In the genomic region with DNA sequence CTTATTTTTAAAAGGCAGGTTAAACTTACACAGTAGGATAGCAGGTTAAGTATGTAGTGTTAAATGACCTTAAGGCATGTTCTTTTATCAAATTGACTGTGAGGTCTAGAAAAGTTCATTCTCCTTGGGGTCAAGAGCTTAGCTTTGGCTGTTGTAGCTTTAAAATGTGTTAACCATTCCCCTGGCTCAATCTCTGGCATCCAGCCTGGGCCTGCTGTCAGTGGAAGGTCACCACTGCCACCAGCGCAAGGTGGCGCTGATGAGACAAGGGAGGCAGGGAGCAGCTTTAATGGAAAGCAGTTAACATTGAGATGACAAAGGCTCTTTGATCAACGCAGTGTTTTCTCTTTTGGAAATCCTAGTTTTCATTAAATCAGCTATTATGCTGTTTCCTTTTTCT, we compare ENCODE assay signal across 9 mouse cellular contexts. TPM values are rescaled to one million over a fixed set of nuclear protein-coding genes. Genes with fewer than 3 reads are reported as not detected.
DNase-seq lines count a peak whose midpoint lies in the region; ATAC-seq and TF ChIP-seq lines count a peak whose summit lies in the region.
"Had no signal": no experiment of that assay in that cellular context is flagged by ENCODE, and none has a peak within 500 bp of the region (broad histone marks: within the 10 kb centered on the region; RNA-seq: fewer than 3 reads in every experiment).

No protein-coding gene starts in this region.

- no peaks in the 10 kb centered on the region for H3K4me1 ChIP-seq in intestine, postnatal 0 days (replicated peaks; ENCODE audit: control insufficient read depth, insufficient read depth, low read length)
- H3K4me1 ChIP-seq in intestine, embryonic 16.5 days (ENCODE audit: control insufficient read depth, insufficient read depth, low read length), result peaks cover 4% of the 10 kb centered on the region; the same call in 1 of the 2 replicates
- H3K4me1 ChIP-seq in ES-E14 (ENCODE audit: control insufficient read depth in 2 of 2, insufficient read depth in 2 of 2, low read length in 2 of 2, poor library complexity in 1 of 2), result no peaks in the 10 kb centered on the region
- H3K4me1 ChIP-seq in lung, embryonic 14.5 days (ENCODE audit: insufficient read depth), result no peaks in the 10 kb centered on the region; the same call in 1 of the 2 replicates
- H3K4me1 ChIP-seq: embryonic facial prominence, embryonic 13.5 days had no signal

- DNase-seq in ES-E14 (ENCODE audit: low read depth, low spot score), result peak; percentile 19
- DNase-seq in gastrocnemius, adult 2 months, result peak; percentile 83
- DNase-seq in lung, embryonic 14.5 days, result peak; percentile 75
- DNase-seq in layer of hippocampus, adult 18-20 months (ENCODE audit: low spot score in 2 of 2), result no peak
- no peak for DNase-seq in left cerebral cortex, postnatal 14 days (ENCODE audit: low spot score in 2 of 2)
- no peak for DNase-seq in embryo, embryonic 10.5 days (ENCODE audit: low spot score)

- in situ Hi-C loops in ES-E14 (cut with MboI; ENCODE audit: low sequenced_read_pairs in 2 of 2, unreplicated experiment in 2 of 2), result no loop called here

- H3K9me3 ChIP-seq in intestine, postnatal 0 days (ENCODE audit: control insufficient read depth), result no peaks in the 10 kb centered on the region
- no peaks in the 10 kb centered on the region for H3K9me3 ChIP-seq in intestine, embryonic 16.5 days (ENCODE audit: control insufficient read depth, low read length)
- H3K9me3 ChIP-seq in ES-E14 (ENCODE audit: control insufficient read depth, insufficient read depth, low read depth, low read length), result no peaks in the 10 kb centered on the region
- H3K9me3 ChIP-seq in lung, embryonic 14.5 days (ENCODE audit: low read depth, low read length), result no peaks in the 10 kb centered on the region
- H3K9me3 ChIP-seq: embryonic facial prominence, embryonic 13.5 days had no signal

- ATAC-seq in intestine, postnatal 0 days, result no peak
- ATAC-seq in intestine, embryonic 16.5 days, result no peak
- ATAC-seq in lung, embryonic 14.5 days (ENCODE audit: insufficient read depth), result no peak

- H3K36me3 ChIP-seq in intestine, postnatal 0 days (ENCODE audit: control insufficient read depth, insufficient read depth), result peaks cover 19% of the 10 kb centered on the region
- peaks cover 2% of the 10 kb centered on the region; the same call in 1 of the 2 replicates for H3K36me3 ChIP-seq in intestine, embryonic 16.5 days (ENCODE audit: control insufficient read depth, insufficient read depth, low read length)
- H3K36me3 ChIP-seq in ES-E14 (ENCODE audit: control insufficient read depth, insufficient read depth, low read length, poor library complexity, severe bottlenecking), result peaks cover 4% of the 10 kb centered on the region
- H3K36me3 ChIP-seq in lung, embryonic 14.5 days (ENCODE audit: insufficient read depth), result peaks cover 12% of the 10 kb centered on the region

- H3K27ac ChIP-seq in intestine, postnatal 0 days (ENCODE audit: low read depth, low read length), result no peak overlapping the region
- no peak overlapping the region for H3K27ac ChIP-seq in intestine, embryonic 16.5 days (ENCODE audit: low read length)
- no peak overlapping the region for H3K27ac ChIP-seq in ES-E14 (ENCODE audit: insufficient read depth, low read depth, low read length, poor library complexity, severe bottlenecking)
- no peak overlapping the region for H3K27ac ChIP-seq in gastrocnemius, adult 2 months
- H3K27ac ChIP-seq in lung, embryonic 14.5 days (ENCODE audit: low read depth), result no peak overlapping the region
- H3K27ac ChIP-seq: embryonic facial prominence, embryonic 13.5 days had no signal

- no peak overlapping the region for H3K4me3 ChIP-seq in intestine, postnatal 0 days (ENCODE audit: low read depth, low read length)
- H3K4me3 ChIP-seq in intestine, embryonic 16.5 days (ENCODE audit: low read length), result no peak overlapping the region
- H3K4me3 ChIP-seq in ES-E14 (ENCODE audit: insufficient read depth in 1 of 2, low read depth in 1 of 2, low read length in 2 of 2, poor library complexity in 1 of 2, severe bottlenecking in 1 of 2), result no peak overlapping the region
- no peak overlapping the region for H3K4me3 ChIP-seq in gastrocnemius, adult 2 months
- no peak overlapping the region for H3K4me3 ChIP-seq in lung, embryonic 14.5 days (ENCODE audit: low read depth, low read length)
- H3K4me3 ChIP-seq: embryonic facial prominence, embryonic 13.5 days had no signal

- no peaks in the 10 kb centered on the region for H3K27me3 ChIP-seq in intestine, postnatal 0 days (replicated peaks; ENCODE audit: control insufficient read depth, insufficient read depth, low read length)
- H3K27me3 ChIP-seq in intestine, embryonic 16.5 days (replicated peaks; ENCODE audit: control insufficient read depth, insufficient read depth, low read length), result no peaks in the 10 kb centered on the region
- H3K27me3 ChIP-seq in lung, embryonic 14.5 days (ENCODE audit: insufficient read depth, low read length), result no peaks in the 10 kb centered on the region
- H3K27me3 ChIP-seq: embryonic facial prominence, embryonic 13.5 days had no signal

- TF ChIP-seq CTCF in intestine, postnatal 0 days (IDR thresholded peaks at IDR 0.05; ENCODE audit: low read depth), result peak; percentile 62
- peak; percentile 69 for TF ChIP-seq CTCF in gastrocnemius, adult 2 months (IDR thresholded peaks at IDR 0.05)
- peak; percentile 56 for TF ChIP-seq CTCF in lung, embryonic 14.5 days (IDR thresholded peaks at IDR 0.05; ENCODE audit: low read depth)

- H3K4me2 ChIP-seq in intestine, postnatal 0 days (replicated peaks; ENCODE audit: low read depth), result no peak overlapping the region
- H3K4me2 ChIP-seq in intestine, embryonic 16.5 days (ENCODE audit: low read depth, low read length), result no peak overlapping the region
- H3K4me2 ChIP-seq in lung, embryonic 14.5 days, result no peak overlapping the region
- H3K4me2 ChIP-seq: embryonic facial prominence, embryonic 13.5 days had no signal

- no peak overlapping the region for H3K9ac ChIP-seq in intestine, postnatal 0 days (ENCODE audit: low read depth, low read length)
- no peak overlapping the region for H3K9ac ChIP-seq in intestine, embryonic 16.5 days (ENCODE audit: low read depth, low read length)
- no peak overlapping the region for H3K9ac ChIP-seq in ES-E14 (ENCODE audit: insufficient read depth, low read depth, low read length, poor library complexity, severe bottlenecking)
- H3K9ac ChIP-seq in lung, embryonic 14.5 days, result no peak overlapping the region
- H3K9ac ChIP-seq: embryonic facial prominence, embryonic 13.5 days had no signal

- WGBS in intestine, postnatal 0 days, result 84% methylated on average over 3 of the region's 3 CpGs
- 77% methylated on average over 3 of the region's 3 CpGs for WGBS in intestine, embryonic 16.5 days
- 37% methylated on average over 3 of the region's 3 CpGs for WGBS in lung, embryonic 14.5 days

- intact Hi-C loops in gastrocnemius, adult 2 months (cut with DNase I), result no loop called here
- intact Hi-C loops in left cerebral cortex, postnatal 14 days (cut with DNase I), result no loop called here

TF ChIP-seq in ES-E14, 5 proteins besides CTCF, POLR2A, EP300 and RAD21:
- TF ChIP-seq MAFK (IDR thresholded peaks at IDR 0.05; ENCODE audit: insufficient read depth, low read depth, low read length) (no peak), ZNF384 (IDR thresholded peaks at IDR 0.05; ENCODE audit: low read depth, low read length) (no peak), ZC3H11A (IDR thresholded peaks at IDR 0.05; ENCODE audit: borderline replicate concordance, low read depth, low read length) (no peak), HCFC1 (IDR thresholded peaks at IDR 0.05; ENCODE audit: borderline replicate concordance, insufficient read depth, low read length) (no peak), CHD2 (IDR thresholded peaks at IDR 0.05; ENCODE audit: low read depth, low read length) (no peak)

RNA-seq across cellular contexts. Expression of a gene that starts 13.4 kb away (rescaled TPM):
- polyA plus RNA-seq in intestine, postnatal 0 days (2015; fragmentation: Nextera tagmentation; extraction: Ambion mirVana), result 12.3 and 12.7 TPM in 2 replicates
- 22.7 and 25.4 TPM in 2 replicates for polyA plus RNA-seq in intestine, embryonic 16.5 days (2015; fragmentation: Nextera tagmentation; extraction: Ambion mirVana)
- total RNA-seq in ES-E14 (2012; rRNA removed), result 17.4 and 21.4 TPM in 2 replicates
- total RNA-seq in gastrocnemius, adult 2 months (2021), result 10 to 100 TPM; 20.7 to 29.1 TPM
- 18.9 and 21.8 TPM in 2 replicates for polyA plus RNA-seq in lung, embryonic 14.5 days (2014; fragmentation: Nextera tagmentation; extraction: Ambion mirVana)
- total RNA-seq in layer of hippocampus, adult 18-20 months (2021), result 1 to 10 TPM; 9.0 to 9.4 TPM
- 1 to 10 TPM; 6.1 to 9.5 TPM for total RNA-seq in left cerebral cortex, postnatal 14 days (2021)

RNA-seq across cellular contexts. Expression of a gene that starts 36.3 kb away (rescaled TPM):
- not detected in 2 replicates for polyA plus RNA-seq in intestine, postnatal 0 days (2015; fragmentation: Nextera tagmentation; extraction: Ambion mirVana)
- polyA plus RNA-seq in intestine, embryonic 16.5 days (2015; fragmentation: Nextera tagmentation; extraction: Ambion mirVana), result not detected in 2 replicates
- total RNA-seq in ES-E14 (2012; rRNA removed), result not detected in 2 replicates
- not detected for total RNA-seq in gastrocnemius, adult 2 months (2021)
- not detected in 2 replicates for polyA plus RNA-seq in lung, embryonic 14.5 days (2014; fragmentation: Nextera tagmentation; extraction: Ambion mirVana)
- total RNA-seq in layer of hippocampus, adult 18-20 months (2021), result not detected
- total RNA-seq in left cerebral cortex, postnatal 14 days (2021), result not detected
- polyA plus RNA-seq: embryonic facial prominence, embryonic 13.5 days had no signal

Comparison
In these comparisons a context has a peak if more than half of its experiments do, and no peak if none do; other contexts are left out.
1. DNase-seq: peak in ES-E14 (single experiment), gastrocnemius, adult 2 months (single experiment) and lung, embryonic 14.5 days (single experiment); none in layer of hippocampus, adult 18-20 months (0 of 2), left cerebral cortex, postnatal 14 days (0 of 2) and embryo, embryonic 10.5 days (single experiment).
2. Peak in every context shown above with its lines, with median percentiles within 50 percentile points of each other: CTCF ChIP-seq.